Mouse (Mus musculus): ENCODE data around the gene Fgfr2.

- TF ChIP-seq CTCF (conservative IDR thresholded peaks at IDR 0.05; ENCODE audit: insufficient read depth, insufficient read length, low read depth, low read length) (no peak), POLR2A (IDR thresholded peaks at IDR 0.05; ENCODE audit: low read depth, low read length) (no peak)
Observed at GRCm38 (mm10) chr7:132128687-132129086, 994.5 kb downstream of the Fgfr2 start.

Measured in kidney, adult 2 months (tissue).